Mouse (Mus musculus): Measurements from ENCODE around the gene Auts2.

DNA sequence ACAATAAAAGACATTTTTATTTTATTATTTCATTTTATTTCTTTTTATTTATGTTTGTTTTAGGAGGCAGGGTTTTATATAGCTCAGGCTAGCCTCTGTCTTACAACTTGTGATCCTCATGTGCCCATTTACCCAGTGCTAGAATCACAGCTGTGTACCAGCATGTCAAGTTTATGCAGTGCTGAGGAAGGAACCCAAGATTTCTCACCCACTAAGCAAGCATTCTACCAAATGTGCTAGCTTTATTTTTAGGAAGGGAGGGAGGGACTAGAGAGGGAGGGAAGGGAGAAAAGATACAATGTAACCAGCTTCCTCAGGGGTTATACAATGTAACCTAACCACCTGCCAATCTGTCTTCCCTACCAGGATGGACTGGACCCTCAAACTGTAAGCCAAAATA lies 1067.9 kb downstream of the Auts2 start:
- TF ChIP-seq MEF2A (IDR thresholded peaks at IDR 0.05; ENCODE audit: borderline replicate concordance, low read depth, low read length) (no peak), POLR2A (IDR thresholded peaks at IDR 0.05; ENCODE audit: low read depth, low read length) (no peak), CTCF (conservative IDR thresholded peaks at IDR 0.05 in 1 of 2, IDR thresholded peaks at IDR 0.05 in 1 of 2; ENCODE audit: low read depth in 2 of 2, low read length in 2 of 2) (no peak), RAD21 (IDR thresholded peaks at IDR 0.05; ENCODE audit: low read depth, low read length) (no peak), BHLHE40 (IDR thresholded peaks at IDR 0.05; ENCODE audit: low read depth, low read length) (no peak), MAZ (IDR thresholded peaks at IDR 0.05; ENCODE audit: low read depth, low read length) (no peak)

All from CH12.LX (cell line).